Mouse (Mus musculus): Measurements from ENCODE around the gene Rasa4. TPM values are rescaled to one million over a fixed set of nuclear protein-coding genes. Genes with fewer than 3 reads are reported as not detected.
"Not testable (repeated sequence)": the region's sequence is repeated elsewhere in the genome, so short reads cannot be mapped to it uniquely, and the experiment has no call there.

Rasa4 gene
- total RNA-seq, 2 experiments from 2014 or later, result 3.5 to 5.0 TPM

DNA sequence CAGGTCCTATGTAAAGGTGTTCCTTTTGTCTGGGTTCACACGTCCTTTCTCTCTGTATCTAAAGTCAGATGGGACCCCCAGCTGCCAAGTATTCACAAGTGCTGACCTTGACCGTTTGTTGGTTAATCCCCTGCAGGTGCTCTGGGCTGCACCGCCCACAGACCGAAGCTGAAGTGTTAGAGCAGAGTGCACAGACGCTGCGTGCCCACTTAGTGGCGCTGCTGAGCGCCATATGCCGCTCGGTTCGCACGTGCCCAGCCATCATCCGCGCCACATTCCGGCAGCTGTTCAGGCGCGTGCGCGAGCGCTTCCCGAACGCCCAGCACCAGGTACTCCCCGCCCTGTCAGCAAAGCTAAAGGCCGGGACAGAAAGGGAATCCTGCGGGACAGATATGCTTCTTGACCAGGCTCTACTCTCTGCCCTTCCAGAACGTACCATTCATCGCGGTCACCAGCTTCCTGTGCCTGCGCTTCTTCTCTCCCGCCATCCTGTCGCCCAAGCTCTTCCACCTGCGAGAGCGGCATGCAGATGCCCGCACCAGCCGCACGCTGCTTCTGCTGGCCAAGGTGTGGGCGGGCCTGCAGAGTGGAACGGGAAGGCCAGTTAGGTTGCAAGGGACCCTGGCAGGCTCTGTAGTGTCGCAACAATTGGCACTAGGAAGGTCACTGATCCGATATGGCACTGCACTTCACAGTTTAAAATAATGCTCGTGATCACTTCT is 18.5 kb downstream of the Rasa4 start:
- intact Hi-C loops (cut with DNase I), result no loop called here
- DNase-seq (ENCODE audit: low spot score in 2 of 2), result peak; percentile 76 to 80

DNA sequence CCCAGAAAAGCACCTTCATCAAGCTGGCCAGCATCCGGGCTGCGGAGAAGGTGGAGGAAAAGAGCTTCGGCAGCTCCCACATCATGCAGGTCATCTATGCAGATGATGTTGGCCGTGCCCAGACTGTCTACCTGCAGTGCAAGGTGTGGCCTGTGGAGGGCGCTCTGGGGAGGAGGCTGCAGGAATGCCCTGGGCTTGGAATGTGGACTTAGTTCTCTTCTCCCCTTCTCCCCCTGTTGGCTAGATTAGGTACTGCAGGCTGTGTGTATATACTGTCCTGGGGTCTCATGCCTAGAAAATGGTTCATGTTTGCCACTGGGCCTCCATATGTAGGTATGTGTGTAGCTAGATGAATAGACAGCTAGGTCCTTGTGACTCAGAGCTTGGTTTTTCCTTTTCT is 20.8 kb downstream of the Rasa4 start:
- intact Hi-C loops (cut with DNase I), result no loop called here
- no peak for DNase-seq (ENCODE audit: low spot score in 2 of 2)

DNA sequence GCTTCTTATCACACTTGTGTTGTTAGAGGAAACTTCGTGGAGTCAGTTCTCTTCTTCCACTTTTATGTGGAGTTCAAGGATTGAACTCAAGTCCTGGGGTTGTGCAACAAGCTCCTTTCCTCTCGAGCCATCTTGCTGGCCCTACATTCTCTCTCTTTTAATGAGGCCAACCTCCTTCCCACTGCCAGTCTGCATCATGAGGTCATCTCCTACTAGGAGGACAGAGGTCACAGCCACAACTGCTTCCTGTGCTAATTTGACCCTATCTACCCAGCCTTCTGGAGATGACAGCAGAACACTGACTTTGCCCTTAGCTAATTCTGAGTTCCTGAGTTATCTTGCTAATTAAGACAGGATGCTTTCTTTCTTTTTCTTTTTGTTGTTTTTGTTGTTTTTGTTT is 24.8 kb downstream of the Rasa4 start:
- no peak for DNase-seq (ENCODE audit: low spot score in 2 of 2)
- intact Hi-C loops (cut with DNase I), result no loop called here

DNA sequence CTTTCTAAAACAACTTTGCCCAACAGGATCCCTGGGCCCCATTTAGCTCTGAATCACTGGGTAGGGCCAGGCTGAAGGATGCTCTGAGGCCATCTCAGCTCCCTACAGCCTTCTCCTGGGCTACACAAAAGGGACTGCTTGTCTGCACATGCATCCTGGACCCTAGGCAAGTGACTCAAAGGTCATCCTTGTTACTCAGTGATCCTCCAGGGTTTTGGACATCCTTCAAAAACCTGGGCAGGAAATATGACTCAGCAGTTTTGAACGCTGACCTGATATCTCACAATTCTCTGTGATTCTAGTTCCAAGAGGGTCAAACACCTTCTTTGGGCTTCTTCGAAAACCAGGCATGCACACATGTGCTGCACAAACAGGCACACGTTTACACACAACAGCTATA is 25.3 kb downstream of the Rasa4 start:
- intact Hi-C loops (cut with DNase I), result no loop called here

DNA sequence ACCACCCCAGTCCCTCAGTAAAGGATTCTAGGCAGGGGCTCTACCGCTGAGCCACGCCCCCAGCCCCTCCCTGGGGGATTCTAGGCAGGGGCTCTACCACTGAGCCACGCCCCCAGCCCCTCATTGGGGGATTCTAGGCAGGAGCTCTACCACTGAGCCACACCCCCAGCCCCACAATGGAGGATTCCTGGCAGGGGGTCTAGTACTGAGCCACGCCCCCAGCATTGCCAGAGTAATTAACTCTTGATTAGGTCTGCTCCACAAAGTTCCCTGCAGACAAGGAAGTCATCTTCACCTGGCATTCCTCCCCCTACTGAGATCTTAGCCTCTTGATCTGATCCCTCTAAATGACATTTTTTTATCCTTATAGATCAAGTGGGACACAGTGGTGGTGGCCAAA is 29.8 kb downstream of the Rasa4 start:
- DNase-seq (ENCODE audit: low spot score in 2 of 2); intact Hi-C loops (cut with DNase I): not testable (repeated sequence)

More for the DNA sequence above, 25.3 kb downstream of the Rasa4 start:
- no peak for DNase-seq (ENCODE audit: low spot score in 2 of 2)

DNA sequence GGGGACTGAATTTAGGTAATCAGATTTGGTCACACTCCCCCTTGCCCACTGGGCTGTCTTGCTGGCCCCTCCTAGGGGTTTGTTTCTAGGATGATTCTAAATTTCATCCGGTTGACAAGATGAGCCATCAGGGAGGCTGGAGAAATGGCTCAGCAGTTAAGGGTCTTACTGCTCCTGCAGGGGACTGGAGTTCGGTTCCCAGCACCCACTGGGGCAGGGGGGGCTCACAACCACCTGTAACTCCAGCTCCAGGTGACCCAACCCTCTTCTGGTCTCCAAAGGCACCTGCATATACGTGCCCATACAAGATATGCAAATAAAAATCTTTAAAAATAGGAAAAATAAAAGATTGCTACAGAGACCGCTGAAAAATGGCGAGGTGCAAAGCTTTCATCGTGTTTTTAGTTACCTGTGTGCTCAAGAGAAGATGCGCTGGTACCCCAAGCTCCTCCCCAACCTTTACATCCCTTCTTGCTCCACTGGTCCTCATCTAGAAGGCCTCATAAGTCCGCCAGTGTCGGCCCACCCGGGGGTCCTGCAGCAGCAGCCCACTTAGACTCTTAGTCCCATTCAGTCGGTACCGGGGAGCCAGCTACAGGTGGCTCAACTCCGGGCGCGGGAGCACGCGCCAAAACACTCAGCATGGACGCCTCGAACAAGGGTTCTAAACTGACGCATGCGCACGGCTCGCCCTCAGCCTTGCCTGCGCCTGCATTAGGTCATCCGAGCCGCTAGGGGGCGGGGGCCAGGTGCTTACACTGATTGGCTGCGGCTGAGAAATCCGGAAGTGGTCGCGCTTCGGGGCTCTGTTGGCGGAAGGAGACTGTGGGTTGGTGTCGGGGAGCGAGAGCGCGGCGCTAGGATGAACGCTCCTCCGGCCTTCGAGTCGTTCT is 32.4 kb downstream of the Rasa4 start, which contains the start of gene Polr2j:
TSS of gene Polr2j (plus strand) at position 741 of the 893 bp plus-strand sequence.
- DNase-seq (ENCODE audit: low spot score in 2 of 2), result peak; percentile 97 to 98
- intact Hi-C loops (cut with DNase I), result loop anchor here (1.0 kb wide), 1 partner anchor 20 kb away; the partner anchor contains the start of genes Alkbh4 and Lrwd1

DNA sequence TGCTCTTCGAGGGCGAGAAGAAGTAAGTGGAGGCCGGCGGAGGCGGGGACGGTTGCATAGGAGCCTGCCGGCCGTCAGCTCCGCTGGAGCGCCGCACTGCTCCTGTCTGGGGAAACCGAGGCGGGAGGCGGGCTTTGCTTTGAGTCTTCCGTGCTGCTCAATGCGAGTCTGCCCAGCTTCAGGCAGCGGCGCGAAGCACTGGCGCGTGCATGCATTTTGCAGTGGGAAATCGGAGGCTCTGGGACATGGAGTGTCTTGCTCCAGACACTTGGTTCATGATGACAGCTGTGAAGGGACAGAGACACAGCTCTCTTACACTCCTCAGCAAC is 33.0 kb downstream of the Rasa4 start:
- DNase-seq (ENCODE audit: low spot score in 2 of 2), result no peak
- intact Hi-C loops (cut with DNase I), result loop anchor here (1.0 kb wide), 1 partner anchor 20 kb away; the partner anchor contains the start of genes Alkbh4 and Lrwd1

DNA sequence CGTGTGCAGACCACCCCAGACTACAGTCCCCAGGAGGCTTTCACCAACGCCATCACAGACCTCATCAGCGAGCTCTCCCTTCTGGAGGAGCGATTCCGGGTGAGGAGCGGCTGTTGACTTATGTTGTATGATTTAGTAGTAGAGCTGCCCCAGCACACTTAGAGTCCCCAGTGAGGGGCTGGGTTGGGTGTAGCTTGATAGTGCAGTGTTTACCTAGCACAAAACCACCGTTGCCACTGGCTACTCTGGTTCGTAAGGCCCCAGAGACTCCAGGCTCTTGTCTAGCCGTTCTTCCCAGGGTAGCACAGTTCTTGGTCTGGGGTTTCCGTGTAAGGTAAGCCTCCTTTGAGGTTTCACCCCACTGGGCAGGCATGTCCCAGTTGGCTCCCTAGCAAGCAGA is 38.4 kb downstream of the Rasa4 start:
- intact Hi-C loops (cut with DNase I), result no loop called here

DNA sequence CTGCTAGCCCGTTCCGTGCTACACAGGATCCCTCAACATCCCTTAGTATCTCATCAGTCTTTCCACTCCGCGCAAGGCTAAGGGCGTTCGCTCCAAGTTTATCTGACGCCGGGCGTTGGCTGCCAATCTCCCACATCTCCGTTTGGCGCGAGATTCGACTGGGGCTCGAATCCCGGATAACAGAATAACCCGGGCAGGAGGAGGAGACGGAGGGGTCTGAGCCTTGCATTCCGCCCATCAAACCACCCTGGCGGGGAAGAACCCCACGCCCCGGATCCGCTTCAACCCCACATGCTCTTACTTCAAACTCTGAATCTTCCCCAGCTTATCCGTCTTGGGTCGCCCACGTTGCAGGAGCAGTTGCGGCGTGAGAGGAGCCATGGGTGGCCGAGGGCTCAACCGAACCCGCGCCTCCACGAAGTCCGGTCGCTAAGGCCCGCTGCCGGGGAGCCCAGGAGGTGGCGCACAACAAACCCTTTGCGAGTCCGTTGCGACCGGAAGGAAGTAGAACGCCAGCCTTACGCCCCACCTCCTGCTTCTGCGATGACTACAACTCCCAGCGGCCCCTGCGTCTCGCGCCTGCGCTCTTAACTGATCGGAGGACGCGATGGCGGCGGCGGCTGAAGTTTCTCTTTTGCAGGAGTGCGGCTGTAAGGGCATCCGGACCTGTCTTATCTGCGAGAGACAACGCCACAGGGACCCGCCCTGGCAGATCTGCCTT is 52.0 kb downstream of the Rasa4 start, which contains the start of the genes Lrwd1 and Alkbh4:
TSS of gene Lrwd1 (minus strand) at position 504 of the 721 bp plus-strand sequence.
TSS of gene Alkbh4 (plus strand) at position 576 of the 721 bp plus-strand sequence.
- DNase-seq (ENCODE audit: low spot score in 2 of 2), result peak; percentile 94 to 98
- intact Hi-C loops (cut with DNase I), result loop anchor here (1.0 to 2.0 kb wide), 3 partner anchors 19 to 51 kb away; partner anchors contain the start of genes Orai2 and Polr2j

More for the DNA sequence above, 38.4 kb downstream of the Rasa4 start:
- DNase-seq (ENCODE audit: low spot score in 2 of 2), result no peak

DNA sequence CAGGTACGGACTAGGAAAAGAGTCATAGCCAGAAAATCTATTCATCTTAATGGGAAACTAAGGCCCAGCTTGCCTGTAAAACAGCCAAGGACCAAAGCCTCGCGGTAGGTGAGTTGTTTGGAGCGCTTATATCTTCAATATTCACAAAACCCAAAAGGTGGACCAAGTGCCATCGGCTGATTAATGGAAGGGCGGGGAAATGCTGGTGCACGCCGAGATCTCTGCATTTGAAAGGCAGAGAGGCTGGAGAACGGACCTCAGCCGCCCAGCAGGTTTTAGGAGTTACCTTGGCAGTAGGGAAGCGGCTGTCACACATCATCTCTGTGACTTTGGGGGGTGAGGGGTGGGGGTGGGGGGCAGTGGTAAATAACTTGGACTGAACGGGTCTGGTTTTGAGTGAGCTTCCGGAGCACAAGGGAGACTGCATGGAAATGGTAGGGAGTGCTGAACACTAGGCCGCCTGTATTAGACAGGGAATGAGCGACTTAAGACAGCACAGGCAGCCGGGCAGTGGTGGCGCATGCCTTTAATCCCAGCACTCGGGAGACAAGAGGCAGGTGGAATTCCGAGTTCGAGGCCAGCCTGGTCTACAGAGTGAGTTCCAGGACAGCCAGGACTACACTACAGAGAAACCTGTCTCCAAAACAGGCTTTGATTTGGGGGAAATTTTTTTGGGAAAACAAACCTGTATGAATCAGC is 52.7 kb downstream of the Rasa4 start:
- intact Hi-C loops (cut with DNase I), result loop anchor here (1.0 to 2.0 kb wide), 3 partner anchors 20 to 50 kb away; partner anchors contain the start of genes Orai2 and Polr2j
- no peak for DNase-seq (ENCODE audit: low spot score in 2 of 2)

DNA sequence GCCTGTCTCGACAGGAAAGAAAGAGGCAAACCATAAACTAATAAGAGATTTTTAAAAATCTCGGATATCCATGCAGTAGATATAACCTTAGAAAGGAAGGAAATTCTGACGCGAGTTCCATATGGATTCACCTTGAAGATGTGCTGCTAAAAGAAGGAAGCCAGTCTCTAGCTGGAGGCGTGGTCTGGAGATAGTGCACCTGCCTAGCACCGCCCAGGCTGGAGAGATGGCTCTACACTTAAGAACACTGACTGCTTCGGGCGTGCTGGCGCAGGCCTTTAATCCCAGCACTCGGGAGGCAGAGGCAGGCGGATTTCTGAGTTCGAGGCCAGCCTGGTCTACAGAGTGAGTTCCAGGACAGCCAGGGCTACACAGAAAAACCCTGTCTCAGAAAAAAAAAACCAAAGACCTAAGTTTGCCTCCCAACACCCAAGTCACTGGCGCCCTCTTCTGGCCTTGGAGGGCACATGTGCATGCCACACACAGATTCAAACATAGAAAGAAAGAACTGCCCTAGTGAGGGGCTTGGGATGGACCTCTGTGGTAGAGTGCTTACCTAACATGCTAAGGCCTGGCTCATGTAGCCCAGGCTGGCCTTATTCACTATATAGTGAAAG is 54.0 kb downstream of the Rasa4 start:
- intact Hi-C loops (cut with DNase I), result loop anchor here (2.0 kb wide), 2 partner anchors 33 to 49 kb away; partner anchors contain the start of gene Orai2
- DNase-seq (ENCODE audit: low spot score in 2 of 2), result no peak

DNA sequence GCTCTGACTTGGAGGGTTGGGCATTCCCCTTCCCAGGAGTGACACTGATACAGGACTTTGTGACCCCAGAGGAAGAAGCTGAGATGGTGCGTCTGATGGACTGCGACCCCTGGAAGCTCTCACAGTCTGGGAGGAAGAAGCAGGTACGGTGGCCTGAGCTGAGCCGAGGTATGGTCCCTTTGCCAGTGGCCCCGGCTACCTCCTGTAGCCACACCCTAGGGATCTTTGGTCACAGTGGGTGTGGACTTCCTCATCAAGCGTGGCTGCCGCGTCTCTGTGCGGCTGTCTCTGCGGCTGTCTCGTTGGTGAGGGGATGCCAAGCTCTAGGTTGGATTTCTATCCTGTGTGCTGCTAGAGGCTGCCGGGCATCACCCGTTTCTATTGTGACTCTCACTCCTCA is 55.7 kb downstream of the Rasa4 start:
- intact Hi-C loops (cut with DNase I), result no loop called here
- no peak for DNase-seq (ENCODE audit: low spot score in 2 of 2)

DNA sequence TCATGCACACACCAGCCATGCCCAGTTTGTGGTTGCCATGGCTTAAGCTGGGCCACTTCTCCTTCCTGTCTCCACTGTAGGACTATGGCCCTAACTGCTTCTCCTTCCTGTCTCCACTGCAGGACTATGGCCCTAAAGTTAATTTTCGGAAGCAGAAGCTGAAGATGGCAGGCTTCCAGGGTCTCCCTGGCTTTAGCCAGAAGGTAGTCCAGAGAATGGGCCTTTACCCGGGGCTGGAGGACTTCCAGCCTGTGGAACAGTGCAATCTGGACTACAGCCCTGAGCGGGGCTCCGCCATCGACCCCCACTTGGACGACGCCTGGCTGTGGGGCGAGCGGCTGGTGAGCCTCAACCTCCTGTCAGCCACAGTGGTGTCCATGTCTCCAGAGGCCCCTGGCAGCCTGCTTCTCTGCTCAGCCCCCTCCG is 56.4 kb downstream of the Rasa4 start:
- intact Hi-C loops (cut with DNase I), result no loop called here
- peak in 1 of 2 experiments; percentile 29 for DNase-seq (ENCODE audit: low spot score in 2 of 2)

DNA sequence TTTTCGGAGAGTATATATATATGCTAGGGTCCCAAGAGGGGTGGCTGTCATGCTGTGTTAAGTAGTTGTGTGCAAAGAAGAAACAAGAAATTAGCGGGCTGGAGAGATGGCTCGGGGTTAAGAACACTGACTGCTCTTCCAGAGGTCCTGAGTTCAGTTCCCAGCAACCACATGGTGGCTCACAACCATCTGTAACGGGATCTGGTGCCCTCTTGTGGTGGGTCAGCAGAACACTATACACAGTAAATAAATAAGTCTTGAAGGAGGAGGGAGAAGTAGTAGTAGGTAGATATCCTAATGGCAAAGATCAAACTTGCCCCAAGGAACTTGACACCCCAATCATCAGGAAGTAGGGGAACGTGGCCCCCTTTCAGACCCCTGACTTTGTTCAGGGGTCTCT is 59.0 kb downstream of the Rasa4 start:
- no peak for DNase-seq (ENCODE audit: low spot score in 2 of 2)
- intact Hi-C loops (cut with DNase I), result loop anchor here (1.0 kb wide), 1 partner anchor 10 kb away; no protein-coding TSS in a partner anchor

DNA sequence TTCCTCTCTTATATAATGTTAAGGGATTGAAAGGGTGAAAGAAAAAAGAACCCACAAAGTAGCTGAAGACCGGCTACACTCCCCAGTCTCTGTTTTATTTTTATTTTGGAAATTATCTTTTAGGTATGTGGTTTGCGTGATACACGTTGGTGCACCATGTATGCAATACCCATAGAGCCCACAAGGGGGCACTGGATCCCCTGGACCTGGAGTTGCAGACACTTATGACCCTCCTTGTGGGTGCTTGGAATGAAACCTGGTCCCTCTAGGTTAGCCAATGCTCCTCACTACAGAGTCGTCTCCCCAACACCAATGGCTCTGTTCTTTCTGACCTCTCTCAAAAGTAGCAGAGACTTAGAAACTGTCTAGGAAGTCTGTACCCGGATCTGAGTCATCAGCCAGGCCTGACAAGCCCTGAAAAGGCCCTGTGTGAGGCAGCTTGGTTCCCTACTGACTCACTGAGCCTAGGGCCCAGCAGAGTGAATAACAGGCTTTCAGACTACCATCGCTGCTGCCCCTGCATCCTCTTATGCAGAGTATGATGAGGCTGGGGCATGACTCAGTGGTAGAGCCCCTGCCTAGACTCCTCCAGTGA is 59.5 kb downstream of the Rasa4 start:
- DNase-seq (ENCODE audit: low spot score in 2 of 2), result no peak
- intact Hi-C loops (cut with DNase I), result no loop called here

DNA sequence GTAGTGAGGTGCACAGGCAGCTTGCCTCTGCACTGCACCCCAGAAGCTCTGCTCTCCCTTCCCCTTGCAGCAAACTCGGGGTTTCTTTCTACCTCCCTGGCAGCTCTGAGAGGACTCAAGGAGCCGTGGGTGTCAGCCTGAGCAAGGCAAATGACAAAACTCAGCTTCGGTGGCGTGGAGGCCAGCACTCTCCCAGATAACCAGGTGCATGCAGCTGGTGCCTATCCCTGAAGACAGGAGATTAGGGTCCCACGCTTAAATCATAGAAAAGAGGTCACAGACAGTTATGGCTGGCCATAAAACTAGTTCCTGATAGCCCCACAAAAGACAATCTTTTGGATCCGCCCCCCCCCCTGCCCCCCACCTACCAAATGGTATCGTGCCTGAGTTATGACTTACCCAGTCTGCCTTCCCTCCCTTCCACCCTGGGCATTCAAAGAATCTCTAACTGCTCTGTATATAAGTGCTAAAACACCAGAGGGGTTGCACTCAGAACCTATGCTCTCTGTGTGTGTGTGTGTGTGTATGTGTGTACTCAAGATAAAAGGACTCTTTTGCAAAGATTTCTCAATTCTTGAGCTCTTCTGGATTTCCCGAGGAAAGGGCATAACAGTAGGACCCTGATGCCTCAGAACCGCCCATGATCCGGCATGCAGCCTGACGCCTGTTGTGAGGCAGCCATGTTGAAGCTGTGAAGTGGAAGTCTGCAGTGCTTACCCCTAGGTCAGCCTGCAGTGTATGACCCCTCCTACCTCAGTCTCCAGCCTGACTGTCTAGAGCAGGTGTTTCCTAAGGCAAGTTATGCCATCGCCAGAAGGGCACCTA is 61.1 kb downstream of the Rasa4 start:
- intact Hi-C loops (cut with DNase I), result no loop called here

DNA sequence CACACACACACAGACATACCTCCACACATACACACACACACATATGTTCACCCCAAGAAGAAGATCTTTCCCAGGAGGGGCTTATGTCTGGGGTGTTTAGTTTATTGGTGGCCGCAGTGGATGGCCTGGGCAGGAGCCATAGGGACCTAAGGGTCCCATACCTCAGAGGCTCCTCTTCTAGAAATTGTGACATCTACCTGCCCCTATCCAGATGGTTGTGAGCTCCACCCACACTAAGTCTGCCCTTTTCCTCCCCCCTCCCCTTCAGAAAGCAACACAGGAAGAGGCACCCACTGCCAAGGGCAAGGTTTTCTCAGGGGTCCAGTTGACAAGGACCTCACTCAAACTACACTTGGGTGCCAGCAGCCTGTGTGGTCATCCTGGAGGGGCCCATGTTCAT is 63.2 kb downstream of the Rasa4 start:
- intact Hi-C loops (cut with DNase I), result no loop called here
- no peak for DNase-seq (ENCODE audit: low spot score in 2 of 2)

More for the DNA sequence above, 61.1 kb downstream of the Rasa4 start:
- DNase-seq (ENCODE audit: low spot score in 2 of 2), result no peak

All from left cerebral cortex, postnatal 25 days (tissue).